Mouse (Mus musculus) cortical plate, adult 2 months (tissue): ENCODE results near the gene Ccnd3.

ENCODE experiments used
- CTCF ChIP-seq: fragments of 200-500 bp; IDR thresholded peaks from 2 replicates; pipeline ENCODE4 v1.5.1; 2011; ENCODE audit warnings: mild to moderate bottlenecking, control low read depth, low read length; ENCODE audit not compliant: insufficient read depth; ENCODE audit errors: extremely low read depth
- POLR2A ChIP-seq: fragments of 200-500 bp; IDR thresholded peaks from 2 replicates; pipeline ENCODE4 v1.6.1; 2011; ENCODE audit warnings: mild to moderate bottlenecking, low read length, control low read depth; ENCODE audit not compliant: insufficient read depth; ENCODE audit errors: extremely low read depth

GRCm38 (mm10) chr17:47515180-47515844 is 10.5 kb downstream of the Ccnd3 start:
- no peak for TF ChIP-seq POLR2A
- no peak for TF ChIP-seq CTCF
